Mouse (Mus musculus) frontal cortex, adult 2 months (tissue): ENCODE measurements around the gene Acsf2. TPM values are rescaled to one million over a fixed set of nuclear protein-coding genes. Genes with fewer than 3 reads are reported as not detected.

Experiments
- polyA plus RNA-seq: library from polyadenylated mRNA; depleted of rRNA; stranded (reverse); fragments of >200 nt; gene quantifications from 2 replicates; pipeline ENCODE4 v1.2.3, GENCODE M21; 2012; rRNA removed

Gene Acsf2
- polyA plus RNA-seq, 1 experiment: 17.0 TPM

Other genes with a start within 250 kb of the Acsf2 start
- gene Abcc3, start 208.9 kb downstream of the Acsf2 start, polyA plus RNA-seq: 1.9 and 2.5 TPM in 2 replicates
- gene Cacna1g, start 127.7 kb downstream of the Acsf2 start, polyA plus RNA-seq: 188 and 191 TPM in 2 replicates
- 0.24 and 0.34 TPM in 2 replicates for gene Spata20, start 115.7 kb downstream of the Acsf2 start, polyA plus RNA-seq
- 0.60 and 1.2 TPM in 2 replicates for gene Epn3, start 101.9 kb downstream of the Acsf2 start, polyA plus RNA-seq
- gene Mycbpap, start 80.1 kb downstream of the Acsf2 start, polyA plus RNA-seq: 1.9 and 2.0 TPM in 2 replicates
- gene Rsad1, start 52.6 kb downstream of the Acsf2 start, polyA plus RNA-seq: 11.8 and 12.5 TPM in 2 replicates
- 0.11 and 0.22 TPM in 2 replicates for gene Chad, start 36.8 kb downstream of the Acsf2 start, polyA plus RNA-seq
- 67.1 and 76.3 TPM in 2 replicates for gene Lrrc59, start 27.9 kb upstream of the Acsf2 start, polyA plus RNA-seq
- gene Mrpl27, start 51.9 kb upstream of the Acsf2 start, polyA plus RNA-seq: 112 and 136 TPM in 2 replicates
- gene Eme1, start 52.1 kb upstream of the Acsf2 start, polyA plus RNA-seq: 0.30 and 0.42 TPM in 2 replicates
- 26.6 and 27.0 TPM in 2 replicates for gene Xylt2, start 75.6 kb upstream of the Acsf2 start, polyA plus RNA-seq
- gene Gm11541, start 102.6 kb upstream of the Acsf2 start, polyA plus RNA-seq: not detected in 2 replicates
- 0.13 and 0.26 TPM in 2 replicates for gene Cdc34b, start 139.9 kb upstream of the Acsf2 start, polyA plus RNA-seq
- 0.04 TPM in 1 of 2 replicates, not detected in the other for gene Tmem92, start 180.8 kb upstream of the Acsf2 start, polyA plus RNA-seq